Mouse (Mus musculus): Measurements from ENCODE around the gene Nr0b2. TPM values are rescaled to one million over a fixed set of nuclear protein-coding genes. Genes with fewer than 3 reads are reported as not detected.
"Not testable (repeated sequence)": the region's sequence is repeated elsewhere in the genome, so short reads cannot be mapped to it uniquely, and the experiment has no call there.

The Nr0b2 gene
- total RNA-seq (2021) = 10 to 100 TPM; 16.7 to 20.3 TPM
- long read RNA-seq, experiment 1, transcript Nr0b2-201 (2 exons, 1,132 nt) = major isoform, 13 of 17 reads
- long read RNA-seq, experiment 1, partial matches to known transcripts = 3 of 17 reads
- long read RNA-seq, experiment 1, other reads (novel, unspliced or antisense) = 1 of 17 reads
- long read RNA-seq, experiment 2, transcript Nr0b2-201 (2 exons, 1,132 nt) = major isoform, 11 of 14 reads
- long read RNA-seq, experiment 2, partial matches to known transcripts = 3 of 14 reads
- long read RNA-seq, experiment 2, other reads (novel, unspliced or antisense) = 0 of 14 reads

DNA sequence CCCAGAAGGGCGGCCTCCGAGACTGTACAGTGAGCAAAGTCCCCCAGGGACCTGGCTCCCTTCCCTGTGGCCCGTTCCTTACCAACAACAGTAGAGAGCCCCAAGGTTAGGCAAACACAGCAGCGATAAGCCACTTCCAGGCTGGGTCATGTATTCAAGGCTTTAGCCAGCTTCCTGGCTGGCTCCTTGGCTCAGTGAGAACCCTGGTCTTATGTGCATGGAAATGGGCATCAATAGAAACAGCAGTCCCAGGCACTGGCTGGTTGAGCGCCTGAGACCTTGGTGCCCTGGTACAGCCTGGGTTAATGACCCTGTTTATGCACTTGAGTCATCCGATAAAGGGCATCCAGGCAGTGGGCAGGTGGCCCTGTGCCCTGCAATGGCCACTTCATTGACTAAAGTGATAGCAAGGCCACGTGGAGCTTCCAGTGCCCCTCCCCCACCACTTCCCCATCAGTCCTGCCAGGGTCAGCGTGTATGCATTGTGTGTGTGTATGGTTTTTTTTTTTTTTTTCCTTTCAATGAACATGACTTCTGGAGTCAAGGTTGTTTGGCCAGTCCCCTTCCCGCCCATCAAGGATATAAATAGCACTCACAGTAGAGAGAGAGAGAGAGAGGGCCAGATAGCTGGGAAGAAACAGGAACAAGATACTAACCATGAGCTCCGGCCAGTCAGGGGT lies at the start of gene Nr0b2:
Gene Nr0b2 (plus strand): TSS at position 609 of the 680 bp plus-strand sequence.
- DNase-seq = peak; percentile 36 to 59

DNA sequence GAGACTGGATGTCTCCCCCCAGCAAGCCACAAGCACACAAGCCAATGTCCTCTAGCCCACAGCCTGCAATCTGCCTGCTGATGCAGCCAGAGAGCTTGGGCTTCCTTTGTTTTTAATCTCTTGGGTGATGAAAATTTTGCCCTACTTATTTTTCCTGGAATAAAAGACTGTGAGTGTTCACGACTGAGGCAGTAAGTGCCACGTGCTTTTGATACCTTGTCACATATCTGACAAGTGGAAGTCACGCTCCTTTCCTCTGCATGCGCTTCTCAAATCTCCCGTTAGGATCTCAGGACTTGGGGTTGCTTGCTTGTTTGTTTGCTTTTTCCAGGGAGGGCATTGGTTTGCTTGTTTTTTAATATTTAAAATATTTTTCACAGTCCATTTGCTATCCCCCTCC lies 48.9 kb upstream of the Nr0b2 start:
- no peak for DNase-seq

DNA sequence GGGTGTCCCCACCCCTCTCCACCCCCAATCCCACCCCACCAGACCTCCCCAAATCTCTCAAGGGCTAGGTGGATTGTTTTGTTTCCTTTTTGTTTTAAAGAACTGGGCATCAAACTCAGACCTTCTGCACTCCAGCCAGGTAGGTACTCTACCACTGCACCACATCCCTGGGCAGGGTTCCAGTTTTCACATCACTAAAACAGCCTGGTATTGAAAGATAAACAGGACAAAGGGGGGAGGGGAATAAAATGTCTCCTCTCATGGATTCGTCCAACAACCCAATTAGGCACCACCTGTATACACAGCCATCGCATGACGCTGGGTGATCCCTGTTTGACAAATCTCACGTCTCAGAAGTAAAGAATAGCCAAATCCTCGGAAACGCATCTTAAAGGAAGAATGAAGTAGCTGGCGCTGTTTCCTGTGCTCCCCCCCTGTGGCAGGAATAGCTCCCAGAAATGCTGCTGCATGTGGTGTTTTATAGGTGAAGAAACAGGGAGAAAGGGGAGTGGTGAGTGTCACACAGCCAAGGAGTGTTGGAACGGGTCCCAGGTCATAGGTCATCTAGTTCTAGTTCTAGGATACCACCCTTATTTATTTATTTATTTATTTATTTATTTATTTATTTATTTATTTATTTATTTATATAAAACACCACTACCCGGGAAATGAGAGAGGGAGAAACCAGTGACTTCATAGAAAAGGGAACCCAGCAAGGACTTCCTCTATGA lies 48.3 kb upstream of the Nr0b2 start:
- no peak for DNase-seq

DNA sequence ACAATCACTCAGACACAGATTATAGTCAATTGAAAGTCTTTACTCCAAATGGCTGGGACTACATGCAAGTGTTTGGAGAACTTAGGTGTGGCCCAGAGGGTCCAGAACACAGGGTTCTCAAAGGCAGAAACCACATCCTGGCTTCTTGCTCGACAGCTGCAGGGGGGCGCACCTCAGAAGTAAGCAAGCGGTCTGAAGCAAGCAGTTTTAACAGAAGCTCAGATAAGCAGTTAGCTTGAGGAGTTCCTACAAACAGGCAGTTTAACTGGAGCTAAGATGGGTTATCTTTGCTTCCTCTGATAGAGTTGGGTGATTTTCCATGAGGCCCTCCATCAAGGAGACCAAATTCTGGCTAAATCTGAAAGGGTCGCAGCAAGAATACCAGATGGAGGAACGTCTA lies 46.6 kb upstream of the Nr0b2 start:
- DNase-seq = no peak

DNA sequence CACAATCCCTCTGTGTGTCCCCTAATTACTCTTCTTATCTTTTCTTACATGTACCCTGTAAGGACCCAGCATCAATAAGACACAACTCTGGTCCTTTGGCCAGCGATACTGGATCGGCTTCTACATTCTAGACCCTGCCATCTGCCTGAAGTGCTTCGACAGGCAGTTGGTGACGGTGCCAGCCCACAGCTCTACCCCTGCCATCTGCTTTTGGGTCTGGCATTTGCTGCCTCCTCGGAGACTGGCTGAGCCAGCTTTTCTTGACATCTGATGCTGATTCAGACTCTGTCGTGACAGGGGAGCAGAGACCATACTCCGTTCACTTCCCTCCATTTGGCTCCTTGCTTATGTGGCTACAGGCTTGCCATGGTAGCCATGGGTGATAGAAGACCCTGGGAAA lies 44.2 kb upstream of the Nr0b2 start:
- DNase-seq = no peak

DNA sequence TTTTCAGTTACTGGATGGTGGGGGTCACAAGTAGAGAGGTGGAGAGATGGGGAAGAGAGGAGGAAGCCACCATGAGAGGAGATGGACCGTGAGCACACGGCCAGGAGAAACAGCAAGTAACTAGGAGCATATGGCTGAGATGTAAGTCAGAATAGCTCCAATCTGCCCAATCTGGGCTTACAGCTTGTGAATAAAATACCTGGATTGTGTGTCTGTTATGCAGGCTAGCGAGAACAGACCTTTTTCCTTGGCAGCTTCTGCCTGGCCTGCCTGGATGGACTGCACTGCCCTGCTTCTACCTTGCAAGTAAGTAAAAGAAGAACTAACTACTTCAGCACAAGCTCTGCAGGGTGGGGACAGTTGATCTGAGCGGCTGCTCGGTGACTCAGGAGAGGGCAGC lies 42.1 kb upstream of the Nr0b2 start:
- DNase-seq = no peak

DNA sequence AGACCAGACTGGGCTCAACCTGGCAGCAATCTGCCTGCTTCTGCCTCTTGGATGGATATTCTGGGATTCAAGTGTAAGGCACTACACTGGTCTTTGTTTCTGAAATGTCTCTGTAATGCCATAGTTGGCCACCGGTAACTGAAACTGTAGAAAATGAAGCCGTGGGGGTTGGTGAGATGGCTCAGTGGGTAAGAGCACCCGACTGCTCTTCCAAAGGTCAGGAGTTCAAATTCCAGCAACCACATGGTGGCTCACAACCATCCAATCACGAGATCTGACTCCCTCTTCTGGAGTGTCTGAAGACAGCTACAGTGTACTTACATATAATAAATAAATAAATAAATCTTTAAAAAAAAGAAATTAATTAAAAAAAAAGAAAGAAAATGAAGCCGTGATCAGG lies 40.7 kb upstream of the Nr0b2 start:
- not testable (repeated sequence) for DNase-seq

DNA sequence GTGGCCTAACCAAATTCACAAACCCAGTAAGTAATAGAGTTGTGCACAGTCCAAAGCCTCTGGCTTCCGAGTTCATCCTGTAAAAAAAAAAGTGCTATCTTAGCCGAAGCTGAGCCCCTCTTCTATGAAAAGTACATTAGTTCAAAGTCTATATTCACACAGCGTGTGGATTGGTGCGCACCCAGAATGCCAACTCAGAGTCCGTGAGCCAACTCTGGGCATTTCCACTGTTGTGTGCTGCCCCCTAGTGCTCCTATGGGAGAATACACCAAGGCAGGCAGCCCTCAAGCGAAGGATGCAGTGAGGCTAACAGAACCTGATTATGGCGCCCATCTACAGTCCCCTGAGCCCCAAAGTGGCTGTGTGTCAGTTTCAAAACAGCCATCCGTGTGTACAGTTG lies 40.2 kb upstream of the Nr0b2 start:
- DNase-seq = peak; percentile 59 to 86

DNA sequence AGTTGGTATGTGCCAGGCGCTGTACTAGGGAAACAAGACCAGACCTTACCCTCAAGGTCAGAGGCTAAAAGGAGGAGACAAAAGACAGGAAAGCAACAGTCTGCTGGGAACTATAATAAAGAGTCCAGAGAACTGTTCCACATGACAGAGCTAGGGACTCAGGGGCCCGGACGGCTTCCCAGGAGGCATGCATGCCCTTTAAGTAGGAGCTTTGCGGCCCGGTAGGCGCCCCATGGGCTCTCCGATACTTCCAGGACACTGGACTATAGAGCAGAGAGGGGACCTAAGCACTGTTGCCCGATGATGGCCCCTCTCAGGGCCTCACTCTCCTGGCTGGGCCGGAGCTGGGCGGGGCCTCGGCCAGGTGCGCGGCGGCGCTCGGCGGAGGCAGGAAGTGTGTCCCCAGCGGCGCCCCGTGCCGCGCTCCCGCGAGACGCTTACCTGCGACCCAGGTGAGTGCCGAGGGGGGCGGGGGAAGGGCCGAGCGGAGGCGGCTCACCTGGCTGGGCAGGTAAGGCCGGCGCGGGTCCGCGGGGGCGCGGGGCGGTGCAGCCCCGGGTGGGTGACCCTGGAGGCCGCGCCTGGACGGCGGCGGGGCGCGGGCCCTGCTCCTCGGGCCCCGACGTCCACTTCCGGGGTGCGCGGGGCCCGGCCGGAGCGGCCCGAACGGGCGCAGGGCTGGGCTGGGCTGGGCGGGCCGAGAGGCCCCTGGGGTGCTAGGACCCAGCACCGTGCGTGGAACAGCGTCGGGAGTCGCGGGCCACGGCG lies 34.4 kb upstream of the Nr0b2 start, which contains the start of gene Kdf1:
Gene Kdf1 (plus strand): TSS at position 363 of the 768 bp plus-strand sequence.
- DNase-seq = no peak

- DNase-seq = no peak
These were observed 33.9 kb upstream of the Nr0b2 start for GRCm38 (mm10) chr4:133519369-133519665.

GRCm38 (mm10) chr4:133521502-133521901 lies 31.7 kb upstream of the Nr0b2 start:
- no peak for DNase-seq

DNA sequence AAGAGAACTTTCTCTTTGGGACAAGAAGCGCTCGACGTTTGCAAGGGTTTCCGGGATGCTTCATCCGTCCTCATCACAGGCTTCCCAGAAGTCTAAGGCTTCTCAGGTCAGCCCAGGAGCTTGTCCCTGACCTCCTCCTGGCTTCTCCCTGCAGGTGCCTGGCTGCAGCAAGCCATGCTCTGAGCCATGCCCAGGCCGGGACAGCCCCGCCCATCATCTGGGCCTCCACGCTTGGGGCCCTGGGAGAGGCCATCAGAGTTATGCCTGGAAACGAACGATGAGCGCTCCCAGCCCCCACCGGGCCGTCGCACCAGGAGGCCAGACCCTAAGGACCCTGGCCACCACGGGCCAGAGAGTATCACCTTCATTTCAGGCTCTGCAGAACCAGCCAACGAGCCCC lies 25.4 kb upstream of the Nr0b2 start:
- no peak for DNase-seq

GRCm38 (mm10) chr4:133532777-133533176 lies 20.4 kb upstream of the Nr0b2 start:
- no peak for DNase-seq

DNA sequence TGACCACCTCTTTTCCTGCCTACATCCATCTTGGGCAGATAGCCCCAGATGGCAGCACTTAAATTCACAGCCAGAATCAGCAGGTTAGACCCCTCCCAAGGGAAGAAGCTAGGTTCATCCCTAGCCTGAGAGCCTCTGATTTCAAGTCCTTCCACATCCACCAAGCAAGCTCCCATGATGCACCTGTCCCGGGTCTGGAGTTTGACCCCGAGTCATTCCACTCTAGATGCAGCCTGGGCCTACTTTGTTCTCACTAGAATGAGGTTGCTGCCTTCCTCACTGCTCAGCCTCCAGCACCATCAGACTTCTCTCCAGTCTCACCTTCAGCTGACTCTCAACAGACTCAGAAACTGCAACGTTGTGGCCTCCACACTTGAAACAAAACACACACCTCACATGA lies 17.1 kb upstream of the Nr0b2 start:
- no peak for DNase-seq

DNA sequence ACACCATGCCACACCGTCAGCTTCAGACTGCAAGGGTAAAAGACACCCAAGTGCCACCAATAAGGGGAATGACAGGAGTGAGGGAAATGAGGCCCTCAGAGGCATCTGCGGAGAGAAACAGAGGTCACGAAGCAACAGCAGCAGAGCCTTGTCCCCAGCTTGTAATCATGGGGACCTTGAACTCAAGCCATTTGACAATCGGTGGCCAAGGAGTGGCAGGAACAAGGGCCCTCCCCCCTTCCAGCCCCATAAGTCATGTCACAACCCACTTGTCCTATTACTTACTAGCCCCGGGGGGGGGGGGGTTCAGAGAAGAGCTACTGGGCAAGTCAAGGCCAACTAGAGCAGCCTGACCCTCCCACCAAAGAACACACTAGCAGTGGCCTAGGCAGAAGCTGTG lies 16.5 kb upstream of the Nr0b2 start:
- DNase-seq = no peak

DNA sequence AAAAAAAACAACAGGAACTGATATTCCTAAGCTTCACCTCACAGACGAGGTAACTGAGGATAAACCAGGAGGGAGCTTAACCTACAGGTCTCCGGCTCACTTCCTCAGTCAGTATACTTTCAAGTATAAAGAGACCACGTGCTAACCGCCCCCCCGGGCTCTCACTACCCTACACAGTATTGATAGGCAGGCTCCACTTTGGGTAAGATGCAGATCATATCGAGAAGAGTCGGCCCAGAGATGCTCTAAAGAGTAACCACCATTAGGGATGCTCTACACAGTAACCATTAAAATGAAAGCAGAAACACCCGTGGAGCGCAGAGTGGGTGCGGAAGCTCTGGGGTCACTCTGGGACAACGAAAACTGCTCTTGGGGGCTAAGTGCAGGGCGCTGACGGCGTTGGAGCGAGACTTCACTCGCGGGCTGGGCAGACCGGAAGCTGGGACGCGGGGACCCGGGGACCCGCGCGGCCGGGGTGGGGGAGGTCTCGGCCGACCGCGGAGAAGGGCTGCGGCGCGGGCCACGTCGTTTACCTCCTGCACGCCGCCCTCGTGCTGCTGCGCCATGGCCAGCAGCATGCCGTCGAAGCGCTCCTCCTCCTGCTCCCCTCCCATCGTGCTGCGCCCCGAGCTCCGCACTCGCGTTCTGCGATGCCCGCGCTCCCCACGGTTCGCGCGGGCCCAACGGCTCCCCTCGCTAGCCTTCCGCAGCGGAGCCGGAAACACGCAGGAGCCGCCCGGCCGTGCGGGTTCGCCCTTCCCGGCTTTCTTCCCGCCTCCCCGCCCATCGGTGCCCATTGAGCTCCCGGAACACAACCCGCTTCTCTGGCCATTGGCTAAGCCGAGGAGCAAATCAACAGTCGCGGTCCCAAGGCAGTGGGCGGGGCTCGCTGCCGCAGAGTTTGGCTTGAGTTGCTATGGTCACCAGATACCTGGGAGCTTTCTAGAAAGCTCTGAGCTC lies 7.6 kb upstream of the Nr0b2 start, which contains the start of gene Nudc:
Gene Nudc (minus strand): TSS at position 725 of the 960 bp plus-strand sequence.
- peak; percentile 96 to 98 for DNase-seq

DNA sequence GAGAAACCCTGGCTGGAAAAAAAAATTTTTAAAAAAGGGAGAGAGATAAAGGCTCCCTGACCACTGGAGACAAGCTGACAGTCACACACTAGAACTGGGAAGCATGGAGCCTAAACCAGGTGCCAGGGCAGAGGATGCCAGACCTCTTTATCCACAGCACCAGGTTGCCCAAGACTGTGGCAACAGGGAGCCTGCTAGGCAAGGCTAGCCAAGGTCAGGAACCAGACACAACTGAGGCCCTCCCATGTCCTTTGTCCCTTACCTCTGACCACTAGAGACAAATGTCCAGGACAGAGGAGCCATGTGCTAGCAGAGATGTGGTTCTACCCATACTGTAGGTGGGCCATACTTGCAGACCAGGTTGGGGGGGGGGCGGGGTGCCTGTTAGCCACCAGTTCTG lies 1.1 kb upstream of the Nr0b2 start:
- no peak for DNase-seq

- peak in 1 of 2 experiments; percentile 50 for DNase-seq
These were observed 513 bp downstream of the Nr0b2 start for GRCm38 (mm10) chr4:133553448-133554330.

DNA sequence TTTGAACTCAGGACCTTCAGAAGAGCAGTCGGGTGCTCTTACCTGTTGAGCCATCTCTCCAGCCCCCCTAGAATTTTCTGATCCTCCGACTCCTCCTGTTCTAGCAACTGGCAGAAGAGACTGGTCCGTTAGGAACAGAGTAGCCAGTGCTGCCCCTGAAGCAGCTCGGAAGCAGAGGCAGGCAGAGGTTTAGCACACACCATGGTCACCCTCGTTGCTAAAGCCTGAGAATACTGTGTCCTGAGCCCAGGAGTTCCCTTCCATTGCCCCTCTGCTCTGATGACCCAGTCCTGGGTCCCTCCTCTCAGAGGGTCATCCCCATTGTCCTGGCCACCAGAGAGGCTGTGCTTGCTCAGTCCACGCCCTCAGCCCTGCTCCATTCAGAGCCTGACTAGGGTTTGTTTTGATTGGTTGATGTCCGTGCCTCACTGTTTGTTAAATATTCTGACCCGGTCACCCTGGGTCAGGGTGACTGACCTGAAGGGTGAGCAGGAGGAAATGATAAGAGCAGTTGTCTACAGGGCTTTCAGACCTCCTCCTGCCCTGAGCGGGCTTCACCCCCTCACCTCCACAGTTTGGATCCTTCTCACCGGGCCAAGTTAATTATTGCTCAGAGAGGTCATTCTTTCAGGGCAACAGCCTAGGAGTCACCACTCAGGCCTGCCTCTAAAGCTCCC lies 4.0 kb downstream of the Nr0b2 start:
- DNase-seq = no peak

DNA sequence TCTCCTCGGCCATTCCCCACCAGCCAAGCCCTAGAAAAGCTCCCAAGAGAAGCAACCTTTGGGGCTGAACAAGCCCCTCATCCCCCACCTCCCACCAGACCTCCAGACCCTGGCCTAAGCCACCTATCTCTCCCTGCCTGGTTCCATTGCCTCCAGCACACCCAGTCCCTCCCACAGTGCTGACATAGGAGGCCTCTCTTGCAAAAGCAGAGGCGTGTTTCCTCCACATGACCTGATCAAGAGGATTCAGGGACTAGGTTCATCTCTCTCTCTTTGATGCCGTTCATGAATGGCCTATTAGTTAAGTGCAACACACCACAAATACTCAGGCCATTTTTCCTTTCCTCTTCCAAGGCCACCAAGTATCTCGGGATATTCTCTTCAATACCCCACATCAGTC lies 6.7 kb downstream of the Nr0b2 start:
- DNase-seq = no peak

Data from heart, adult 18-20 months (tissue).